Mouse (Mus musculus) effector memory CD4-positive, alpha-beta T cell, adult 5 months (primary cell): ENCODE measurements around the gene Csgalnact2. TPM values are rescaled to one million over a fixed set of nuclear protein-coding genes. Genes with fewer than 3 reads are reported as not detected.

Source experiments
- polyA plus RNA-seq: library from polyadenylated mRNA; unstranded; fragments of 100-300 nt; shearing (Covaris generic); gene quantifications from one replicate; pipeline ENCODE4 v1.2.1, GENCODE M21; 2017

The Csgalnact2 gene
- polyA plus RNA-seq, result 14.8 TPM

DNA sequence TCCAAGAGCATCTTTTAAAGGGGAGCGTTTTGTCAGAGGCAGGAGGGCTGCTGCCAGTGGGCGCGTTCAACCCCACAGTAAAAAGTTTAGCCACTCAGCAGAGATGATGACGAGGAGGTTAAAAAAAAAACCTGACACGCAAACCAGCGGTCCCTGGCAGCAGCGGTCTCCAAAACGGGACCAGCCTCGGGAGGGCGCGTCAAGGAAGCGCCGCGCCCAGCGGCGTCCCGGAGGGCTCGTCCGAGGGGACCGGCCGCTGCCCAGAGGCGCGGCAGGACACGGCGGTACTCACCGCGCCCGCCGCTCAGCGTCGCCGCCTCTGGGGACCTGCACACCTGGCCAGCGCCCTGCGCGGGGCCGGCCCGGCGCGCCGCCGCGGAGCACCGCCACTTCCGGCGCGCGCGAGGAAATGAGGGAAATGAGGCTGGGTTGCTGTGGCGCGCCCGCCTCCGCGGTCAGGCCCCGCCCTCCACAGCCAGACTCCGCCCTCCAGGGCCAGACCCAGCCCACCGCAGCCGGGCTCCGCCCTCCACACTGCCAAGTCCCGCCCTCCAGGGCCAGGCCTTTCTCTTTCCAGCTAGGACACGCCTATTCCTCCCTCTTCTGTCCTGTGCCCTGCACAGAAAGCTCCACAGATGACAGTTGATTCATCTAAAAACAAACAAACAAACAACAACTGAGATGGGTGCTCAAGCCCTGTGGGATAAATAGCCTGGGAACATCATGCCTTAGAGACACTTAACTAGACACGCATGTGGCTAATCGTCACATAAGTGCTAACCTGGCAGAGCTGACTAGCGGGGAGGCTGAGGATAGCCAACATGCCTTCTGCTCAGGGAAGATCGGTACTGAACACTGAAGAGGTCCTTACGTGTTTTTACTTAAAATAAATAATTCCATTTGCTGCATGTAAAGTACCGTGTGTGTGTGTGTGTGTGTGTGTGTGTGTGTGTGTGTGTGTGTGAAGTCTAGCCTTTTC is at the start of gene Csgalnact2:
Gene Csgalnact2, minus strand, starts transcription at position 410 of the 979 bp plus-strand sequence.

Other genes starting within 250 kb of the Csgalnact2 start
- 1,189 TPM for gene Hnrnpf, start 238.8 kb downstream of the Csgalnact2 start, polyA plus RNA-seq
- gene Fxyd4, start 201.4 kb downstream of the Csgalnact2 start, polyA plus RNA-seq, result 1.6 TPM
- gene Rasgef1a, start 127.7 kb downstream of the Csgalnact2 start, polyA plus RNA-seq, result 3.0 TPM
- 0.20 TPM for gene Ret, start 58.6 kb upstream of the Csgalnact2 start, polyA plus RNA-seq